Mouse (Mus musculus): ENCODE measurements around the gene Atp10b. TPM values are rescaled to one million over a fixed set of nuclear protein-coding genes. Genes with fewer than 3 reads are reported as not detected.

The Atp10b gene
- polyA plus RNA-seq, 1 experiment from 2014 or later, result not detected

- Histone ChIP-seq H3K4me1 (ENCODE audit: control insufficient read depth, insufficient read depth, low read length) (no peaks in the 10 kb centered on the region), H3K4me3 (ENCODE audit: low read depth, low read length) (no peak overlapping the region), H3K36me3 (ENCODE audit: control insufficient read depth, insufficient read depth, low read length) (no peaks in the 10 kb centered on the region), H3K9me3 (replicated peaks; ENCODE audit: control insufficient read depth, low read length) (no peaks in the 10 kb centered on the region), H3K27me3 (ENCODE audit: control insufficient read depth, insufficient read depth, low read length) (no peaks in the 10 kb centered on the region), H3K4me2 (no peak overlapping the region), H3K9ac (ENCODE audit: low read depth, low read length) (no peak overlapping the region), H3K27ac (ENCODE audit: low read depth, low read length) (no peak overlapping the region)
- 63% methylated on average over 1 of the region's 1 CpGs for WGBS (ENCODE audit: insufficient replicate concordance)
- no peak for ATAC-seq (replicated peaks; ENCODE audit: insufficient number of reproducible peaks, low FRiP score, low TSS enrichment)
These were observed 1.3 kb upstream of the Atp10b start for GRCm38 (mm10) chr11:43148341-43148740.

DNA sequence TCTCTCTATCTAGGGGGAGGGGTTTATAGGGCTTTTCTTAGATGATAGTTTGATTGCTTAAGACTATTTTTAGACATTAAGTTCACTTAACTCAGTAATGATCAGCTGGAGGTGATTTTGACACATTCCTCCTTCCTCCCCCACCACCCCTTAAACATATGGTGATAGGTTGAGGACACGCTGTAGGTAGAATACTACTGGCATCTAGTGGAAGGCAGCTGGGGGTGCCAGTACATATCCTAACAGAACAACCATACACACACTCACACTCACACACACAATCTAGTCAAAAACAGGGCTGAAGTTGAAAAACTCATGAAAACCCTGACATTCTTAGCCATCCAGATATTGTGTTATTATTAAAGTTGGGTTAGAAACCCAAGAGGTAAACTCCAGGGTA is 5.3 kb downstream of the Atp10b start:
- Histone ChIP-seq H3K4me2 (no peak overlapping the region), H3K4me3 (ENCODE audit: low read depth, low read length) (no peak overlapping the region), H3K9me3 (replicated peaks; ENCODE audit: control insufficient read depth, low read length) (no peaks in the 10 kb centered on the region), H3K27ac (ENCODE audit: low read depth, low read length) (no peak overlapping the region), H3K9ac (ENCODE audit: low read depth, low read length) (no peak overlapping the region), H3K36me3 (ENCODE audit: control insufficient read depth, insufficient read depth, low read length) (no peaks in the 10 kb centered on the region), H3K4me1 (ENCODE audit: control insufficient read depth, insufficient read depth, low read length) (no peaks in the 10 kb centered on the region), H3K27me3 (ENCODE audit: control insufficient read depth, insufficient read depth, low read length) (no peaks in the 10 kb centered on the region)
- no peak for ATAC-seq (replicated peaks; ENCODE audit: insufficient number of reproducible peaks, low FRiP score, low TSS enrichment)
- WGBS (ENCODE audit: insufficient replicate concordance), result 79% methylated on average over 1 of the region's 1 CpGs

DNA sequence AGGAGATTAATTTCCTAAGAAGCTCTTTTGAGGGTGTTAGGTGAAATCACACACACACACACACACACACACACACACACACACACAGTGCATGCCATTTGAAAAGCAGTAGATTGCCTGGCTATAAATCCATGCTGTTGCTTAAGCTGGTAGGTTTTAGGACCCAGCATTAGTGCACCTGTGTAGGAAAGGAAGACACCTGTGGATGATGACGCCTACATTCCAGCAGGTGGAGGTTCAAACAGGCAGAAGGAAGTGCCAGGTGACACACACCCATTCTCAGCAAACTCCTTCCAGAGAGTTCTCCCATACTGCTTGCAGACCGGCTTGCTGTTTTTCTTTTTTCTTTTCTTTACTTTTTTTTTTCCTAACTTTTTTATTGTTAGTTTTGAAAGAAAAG is 5.7 kb downstream of the Atp10b start:
- no peak overlapping the region for H3K27ac ChIP-seq (ENCODE audit: low read depth, low read length)
- ATAC-seq (replicated peaks; ENCODE audit: insufficient number of reproducible peaks, low FRiP score, low TSS enrichment), result no peak
- no peak overlapping the region for H3K4me3 ChIP-seq (ENCODE audit: low read depth, low read length)
- H3K9me3 ChIP-seq (replicated peaks; ENCODE audit: control insufficient read depth, low read length), result no peaks in the 10 kb centered on the region
- WGBS (ENCODE audit: insufficient replicate concordance), result 62% methylated on average over 2 of the region's 2 CpGs
- H3K9ac ChIP-seq (ENCODE audit: low read depth, low read length), result no peak overlapping the region
- H3K4me2 ChIP-seq, result no peak overlapping the region
- no peaks in the 10 kb centered on the region for H3K27me3 ChIP-seq (ENCODE audit: control insufficient read depth, insufficient read depth, low read length)
- no peaks in the 10 kb centered on the region for H3K36me3 ChIP-seq (ENCODE audit: control insufficient read depth, insufficient read depth, low read length)
- no peaks in the 10 kb centered on the region for H3K4me1 ChIP-seq (ENCODE audit: control insufficient read depth, insufficient read depth, low read length)

GRCm38 (mm10) chr11:43158814-43159213 is 9.1 kb downstream of the Atp10b start:
- WGBS (ENCODE audit: insufficient replicate concordance), result 48% methylated on average over 1 of the region's 1 CpGs
- Histone ChIP-seq H3K9me3 (replicated peaks; ENCODE audit: control insufficient read depth, low read length) (no peaks in the 10 kb centered on the region), H3K4me1 (ENCODE audit: control insufficient read depth, insufficient read depth, low read length) (no peaks in the 10 kb centered on the region), H3K36me3 (ENCODE audit: control insufficient read depth, insufficient read depth, low read length) (no peaks in the 10 kb centered on the region), H3K4me3 (ENCODE audit: low read depth, low read length) (no peak overlapping the region), H3K9ac (ENCODE audit: low read depth, low read length) (no peak overlapping the region), H3K27me3 (ENCODE audit: control insufficient read depth, insufficient read depth, low read length) (no peaks in the 10 kb centered on the region), H3K27ac (ENCODE audit: low read depth, low read length) (no peak overlapping the region), H3K4me2 (no peak overlapping the region)
- ATAC-seq (replicated peaks; ENCODE audit: insufficient number of reproducible peaks, low FRiP score, low TSS enrichment), result no peak

DNA sequence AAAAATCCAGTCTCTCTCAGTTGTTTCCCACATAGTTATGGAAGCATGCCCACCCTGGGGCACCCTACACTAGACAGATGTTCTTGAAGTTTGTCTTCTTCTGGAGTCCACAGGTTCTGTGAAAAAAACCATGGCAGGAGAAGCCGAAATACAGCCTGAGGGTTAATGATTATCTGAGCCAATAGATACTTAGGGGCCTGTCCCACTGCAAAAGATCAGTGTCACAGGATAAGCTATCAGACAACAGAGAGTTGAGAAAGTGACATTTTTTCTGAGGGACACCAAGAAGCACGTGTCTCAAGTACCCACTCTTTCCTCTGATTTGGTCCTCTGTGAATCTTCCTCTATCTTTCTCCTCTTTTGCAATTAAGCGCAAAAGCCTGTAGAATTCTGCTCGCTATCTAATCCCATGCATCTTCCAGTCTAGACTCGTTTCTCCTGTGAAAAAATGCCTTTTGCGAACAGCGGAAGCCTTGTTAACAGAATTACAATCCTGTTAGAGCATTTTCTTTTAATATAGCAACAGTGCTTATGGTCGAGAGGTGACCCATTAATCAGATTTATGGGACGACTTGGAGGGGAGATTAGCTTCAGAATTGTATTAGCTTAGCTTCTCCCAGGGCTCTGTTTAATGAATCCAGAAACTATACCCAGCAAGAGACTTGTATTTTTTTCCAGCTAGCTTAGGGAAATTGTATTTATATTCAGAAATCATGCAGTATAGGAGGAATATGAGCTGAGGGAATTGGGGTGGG is 10.7 kb downstream of the Atp10b start:
- 61% methylated on average over 9 of the region's 9 CpGs for WGBS (ENCODE audit: insufficient replicate concordance)

GRCm38 (mm10) chr11:43170601-43171000 is 20.9 kb downstream of the Atp10b start:
- Histone ChIP-seq H3K4me3 (ENCODE audit: low read depth, low read length) (no peak overlapping the region), H3K4me1 (ENCODE audit: control insufficient read depth, insufficient read depth, low read length) (no peaks in the 10 kb centered on the region), H3K4me2 (no peak overlapping the region), H3K9me3 (replicated peaks; ENCODE audit: control insufficient read depth, low read length) (no peaks in the 10 kb centered on the region), H3K9ac (ENCODE audit: low read depth, low read length) (no peak overlapping the region), H3K36me3 (ENCODE audit: control insufficient read depth, insufficient read depth, low read length) (no peaks in the 10 kb centered on the region), H3K27me3 (ENCODE audit: control insufficient read depth, insufficient read depth, low read length) (no peaks in the 10 kb centered on the region), H3K27ac (ENCODE audit: low read depth, low read length) (no peak overlapping the region)
- WGBS (ENCODE audit: insufficient replicate concordance), result 69% methylated on average over 2 of the region's 2 CpGs
- no peak for ATAC-seq (replicated peaks; ENCODE audit: insufficient number of reproducible peaks, low FRiP score, low TSS enrichment)

More for the DNA sequence above, 10.7 kb downstream of the Atp10b start:
- Histone ChIP-seq H3K27me3 (ENCODE audit: control insufficient read depth, insufficient read depth, low read length) (no peaks in the 10 kb centered on the region), H3K9me3 (replicated peaks; ENCODE audit: control insufficient read depth, low read length) (no peaks in the 10 kb centered on the region), H3K4me1 (ENCODE audit: control insufficient read depth, insufficient read depth, low read length) (no peaks in the 10 kb centered on the region), H3K4me2 (no peak overlapping the region), H3K9ac (ENCODE audit: low read depth, low read length) (no peak overlapping the region), H3K36me3 (ENCODE audit: control insufficient read depth, insufficient read depth, low read length) (no peaks in the 10 kb centered on the region), H3K4me3 (ENCODE audit: low read depth, low read length) (no peak overlapping the region), H3K27ac (ENCODE audit: low read depth, low read length) (no peak overlapping the region)
- no peak for ATAC-seq (replicated peaks; ENCODE audit: insufficient number of reproducible peaks, low FRiP score, low TSS enrichment)

DNA sequence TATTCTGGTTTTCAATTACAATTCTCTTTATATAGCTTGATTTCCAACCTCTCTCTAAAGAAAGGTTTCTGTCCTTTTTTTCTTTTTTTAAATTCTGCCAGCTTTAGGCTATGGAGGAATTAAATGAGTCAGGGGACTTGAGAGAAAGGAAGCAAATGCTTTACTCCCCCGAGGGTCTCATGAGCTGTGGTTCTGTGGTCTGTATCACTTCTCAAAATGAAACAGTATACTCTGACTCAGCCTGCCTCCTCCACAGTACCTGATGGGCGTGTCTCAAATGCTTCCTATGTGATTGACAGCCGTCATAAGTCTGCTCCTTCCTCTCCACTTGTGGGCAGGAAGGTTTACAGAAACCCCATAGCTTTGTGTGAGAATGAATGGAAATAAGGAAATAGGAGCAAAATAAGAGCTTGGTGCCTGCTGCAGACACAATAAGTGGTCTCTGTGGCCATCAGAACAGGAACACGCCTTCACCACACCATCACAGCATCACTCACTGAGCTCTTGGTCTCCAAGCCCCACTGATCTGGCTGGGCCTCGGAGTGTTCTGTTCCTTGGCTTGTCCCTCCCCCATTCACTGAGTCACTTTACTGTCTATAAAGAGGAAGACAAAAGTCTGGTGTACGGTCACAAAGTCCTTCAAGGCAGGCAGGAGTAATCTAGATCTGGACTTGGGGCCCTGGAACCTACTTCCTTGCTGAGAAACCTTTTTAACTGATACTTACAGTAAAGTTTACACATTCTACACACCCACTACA is 24.9 kb downstream of the Atp10b start:
- Histone ChIP-seq H3K36me3 (ENCODE audit: control insufficient read depth, insufficient read depth, low read length) (no peaks in the 10 kb centered on the region), H3K9ac (ENCODE audit: low read depth, low read length) (no peak overlapping the region), H3K9me3 (replicated peaks; ENCODE audit: control insufficient read depth, low read length) (no peaks in the 10 kb centered on the region), H3K27me3 (ENCODE audit: control insufficient read depth, insufficient read depth, low read length) (no peaks in the 10 kb centered on the region), H3K4me1 (ENCODE audit: control insufficient read depth, insufficient read depth, low read length) (no peaks in the 10 kb centered on the region), H3K27ac (ENCODE audit: low read depth, low read length) (no peak overlapping the region), H3K4me2 (no peak overlapping the region), H3K4me3 (ENCODE audit: low read depth, low read length) (no peak overlapping the region)
- WGBS (ENCODE audit: insufficient replicate concordance), result 67% methylated on average over 6 of the region's 6 CpGs
- ATAC-seq (replicated peaks; ENCODE audit: insufficient number of reproducible peaks, low FRiP score, low TSS enrichment), result no peak

GRCm38 (mm10) chr11:43182401-43182800 is 32.7 kb downstream of the Atp10b start:
- H3K4me2 ChIP-seq, result no peak overlapping the region
- H3K4me1 ChIP-seq (ENCODE audit: control insufficient read depth, insufficient read depth, low read length), result no peaks in the 10 kb centered on the region; the same call in 1 of the 2 replicates
- H3K27ac ChIP-seq (ENCODE audit: low read depth, low read length), result no peak overlapping the region
- ATAC-seq (replicated peaks; ENCODE audit: insufficient number of reproducible peaks, low FRiP score, low TSS enrichment), result no peak
- no peaks in the 10 kb centered on the region for H3K27me3 ChIP-seq (ENCODE audit: control insufficient read depth, insufficient read depth, low read length)
- H3K9me3 ChIP-seq (replicated peaks; ENCODE audit: control insufficient read depth, low read length), result no peaks in the 10 kb centered on the region
- 60% methylated on average over 2 of the region's 2 CpGs for WGBS (ENCODE audit: insufficient replicate concordance)
- H3K9ac ChIP-seq (ENCODE audit: low read depth, low read length), result no peak overlapping the region
- H3K4me3 ChIP-seq (ENCODE audit: low read depth, low read length), result no peak overlapping the region
- no peaks in the 10 kb centered on the region for H3K36me3 ChIP-seq (ENCODE audit: control insufficient read depth, insufficient read depth, low read length)

Data from heart, embryonic 11.5 days (tissue).